Mouse (Mus musculus) embryonic facial prominence, embryonic 11.5 days (tissue): Measurements from ENCODE around the gene Taar5. TPM values are rescaled to one million over a fixed set of nuclear protein-coding genes. Genes with fewer than 3 reads are reported as not detected.

Experiments
- polyA plus RNA-seq: library from polyadenylated mRNA; unstranded; fragments of >200 nt; fragmentation: Nextera tagmentation; extraction: Ambion mirVana; gene quantifications from 2 replicates; pipeline ENCODE4 v1.2.1, GENCODE M21; 2014

The Taar5 gene
- polyA plus RNA-seq, 1 experiment from 2014 or later: not detected

Other genes starting within 250 kb of the Taar5 start
- 126 and 139 TPM in 2 replicates for gene Rps12, start 183.4 kb upstream of the Taar5 start, polyA plus RNA-seq
- gene Slc18b1, start 173.7 kb upstream of the Taar5 start, polyA plus RNA-seq: 21.5 and 22.5 TPM in 2 replicates
- not detected in 2 replicates for gene Vnn3, start 119.2 kb upstream of the Taar5 start, polyA plus RNA-seq
- 1.4 and 1.6 TPM in 2 replicates for gene Vnn1, start 76.0 kb upstream of the Taar5 start, polyA plus RNA-seq
- gene Taar1, start 50.4 kb upstream of the Taar5 start, polyA plus RNA-seq: not detected in 2 replicates
- not detected in 2 replicates for gene Taar2, start 32.1 kb upstream of the Taar5 start, polyA plus RNA-seq
- not detected in 2 replicates for gene Taar3, start 21.1 kb upstream of the Taar5 start, polyA plus RNA-seq
- not detected in 2 replicates for gene Taar4, start 10.2 kb upstream of the Taar5 start, polyA plus RNA-seq
- gene Taar6, start 14.9 kb downstream of the Taar5 start, polyA plus RNA-seq: not detected in 2 replicates
- not detected in 2 replicates for gene Taar7a, start 22.8 kb downstream of the Taar5 start, polyA plus RNA-seq
- not detected in 2 replicates for gene Taar7b, start 29.2 kb downstream of the Taar5 start, polyA plus RNA-seq
- gene Taar7d, start 56.5 kb downstream of the Taar5 start, polyA plus RNA-seq: 0.20 TPM in 1 of 2 replicates, not detected in the other
- not detected in 2 replicates for gene Taar7e, start 66.9 kb downstream of the Taar5 start, polyA plus RNA-seq
- gene Taar7f, start 78.8 kb downstream of the Taar5 start, polyA plus RNA-seq: not detected in 2 replicates
- not detected in 2 replicates for gene Taar8a, start 105.8 kb downstream of the Taar5 start, polyA plus RNA-seq
- not detected in 2 replicates for gene Taar8b, start 121.6 kb downstream of the Taar5 start, polyA plus RNA-seq
- gene Taar8c, start 131.2 kb downstream of the Taar5 start, polyA plus RNA-seq: not detected in 2 replicates
- gene Taar9, start 138.8 kb downstream of the Taar5 start, polyA plus RNA-seq: not detected in 2 replicates
- 76.4 and 79.4 TPM in 2 replicates for gene Stx7, start 178.6 kb downstream of the Taar5 start, polyA plus RNA-seq